Mouse (Mus musculus): ENCODE data around the gene Fam177a.
"Not testable (repeated sequence)": the region's sequence is repeated elsewhere in the genome, so short reads cannot be mapped to it uniquely, and the experiment has no call there.

DNA sequence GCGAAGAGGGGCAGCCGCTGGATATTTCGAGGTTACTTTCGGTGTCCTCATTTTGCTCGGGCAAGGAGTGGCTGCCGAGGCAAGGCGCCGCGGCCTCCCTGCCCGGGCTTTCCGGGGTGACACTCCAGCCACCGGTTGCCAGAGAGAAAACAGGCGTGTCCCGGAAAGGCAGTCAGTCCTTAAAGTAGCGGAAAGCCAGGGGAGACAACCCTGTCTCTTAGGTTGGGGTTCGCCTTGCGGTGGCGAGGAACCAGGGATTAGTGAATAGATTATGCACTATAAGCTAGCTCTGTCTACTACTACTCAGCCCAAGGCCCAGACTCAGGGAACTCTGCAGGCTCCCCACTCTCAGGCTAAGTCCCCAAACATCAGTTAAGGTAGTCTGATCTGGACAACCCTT, 462 bp downstream of the Fam177a start:
- not testable (repeated sequence) for TF ChIP-seq EP300 (optimal IDR thresholded peaks at IDR 0.05); CTCF (IDR thresholded peaks at IDR 0.05; ENCODE audit: low read depth)
